Mouse (Mus musculus): Measurements from ENCODE around the gene Zfp345. TPM values are rescaled to one million over a fixed set of nuclear protein-coding genes. Genes with fewer than 3 reads are reported as not detected.
A peak's percentile ranks its signal among the peaks of the same experiment; 100 is the strongest.
"Not testable (repeated sequence)": the region's sequence is repeated elsewhere in the genome, so short reads cannot be mapped to it uniquely, and the experiment has no call there.

The Zfp345 gene
- polyA plus RNA-seq (2016; fragmentation: Nextera tagmentation; extraction: Ambion mirVana): 0.13 and 0.19 TPM in 2 replicates

DNA sequence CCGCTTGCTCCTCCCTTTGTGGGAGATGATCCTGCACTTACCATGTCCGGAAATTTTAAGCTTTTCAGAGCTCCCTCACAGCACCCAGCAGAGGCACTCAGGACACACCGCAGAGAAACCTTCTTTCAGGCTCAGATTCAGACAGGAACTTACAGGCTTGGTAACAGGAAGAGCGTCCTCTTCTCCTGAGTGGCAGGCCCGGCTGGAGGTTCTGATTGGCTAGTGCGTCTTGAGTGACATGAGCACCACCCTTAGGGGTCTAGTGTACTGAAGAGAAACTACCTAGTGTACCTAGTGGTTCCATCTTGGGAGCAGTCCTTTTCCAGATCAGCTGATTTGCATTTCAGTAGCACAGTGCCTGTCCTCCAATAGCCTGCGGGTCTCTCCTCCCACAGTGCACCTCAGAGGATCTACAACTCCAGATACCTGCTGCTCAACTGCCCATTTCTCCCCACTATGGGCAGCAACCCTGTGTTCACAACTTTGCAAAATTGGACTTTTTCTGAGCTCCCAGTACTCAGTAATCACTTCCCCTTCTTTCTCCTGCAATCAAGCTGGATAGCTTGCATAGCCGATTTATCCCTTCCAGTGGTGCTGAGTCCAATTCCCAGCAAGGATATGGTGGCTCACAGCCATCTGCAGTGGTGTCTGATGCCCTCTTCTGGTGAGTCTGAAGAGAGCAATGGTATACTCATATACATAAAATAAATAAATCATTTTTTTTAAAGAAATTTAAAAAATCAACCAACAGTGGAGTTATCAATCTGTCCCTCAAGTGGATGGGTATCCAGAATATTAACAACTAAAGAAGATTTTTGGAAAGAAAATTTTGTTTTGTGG, at the start of gene Zfp345:
Zfp345 (minus strand) TSS at position 153 of the 840 bp plus-strand sequence.
- not testable (repeated sequence) for H3K9ac ChIP-seq; H3K4me3 ChIP-seq; H3K4me2 ChIP-seq; H3K4me1 ChIP-seq; H3K36me3 ChIP-seq; H3K27me3 ChIP-seq (replicated peaks); H3K27ac ChIP-seq; H3K9me3 ChIP-seq (replicated peaks)
- WGBS (ENCODE audit: insufficient replicate concordance): 49% methylated on average over 8 of the region's 8 CpGs
- peak; percentile 65 for ATAC-seq

- Histone ChIP-seq H3K9ac (no peak overlapping the region), H3K4me3 (peak overlapping the region; percentile 38), H3K9me3 (replicated peaks) (no peaks in the 10 kb centered on the region), H3K36me3 (no peaks in the 10 kb centered on the region), H3K27me3 (replicated peaks) (peaks cover 33% of the 10 kb centered on the region), H3K27ac (no peak overlapping the region), H3K4me1 (0 out of 2 replicates have a peak, but pooled peaks cover 2% of the 10 kb centered on the region), H3K4me2 (peak overlapping the region; percentile 57)
- 0 out of 2 replicates have a peak, but pooled peaks have one; percentile 18 for ATAC-seq
- WGBS (ENCODE audit: insufficient replicate concordance): 8% methylated on average over 42 of the region's 42 CpGs
Measured at GRCm38 (mm10) chr2:150525703-150526207, 40.9 kb upstream of the Zfp345 start.

- H3K27me3 ChIP-seq (replicated peaks): no peaks in the 10 kb centered on the region
- no peak overlapping the region for H3K27ac ChIP-seq
- no peaks in the 10 kb centered on the region for H3K4me1 ChIP-seq
- H3K9me3 ChIP-seq (replicated peaks): no peaks in the 10 kb centered on the region
- no peak for ATAC-seq
- H3K9ac ChIP-seq: no peak overlapping the region
- no peaks in the 10 kb centered on the region for H3K36me3 ChIP-seq
- WGBS (ENCODE audit: insufficient replicate concordance): 38% methylated on average over 3 of the region's 3 CpGs
- H3K4me3 ChIP-seq: no peak overlapping the region
- H3K4me2 ChIP-seq: no peak overlapping the region
Measured at GRCm38 (mm10) chr2:150512837-150513236, 27.9 kb upstream of the Zfp345 start.

- not testable (repeated sequence) for H3K4me3 ChIP-seq; H3K27me3 ChIP-seq (replicated peaks); H3K36me3 ChIP-seq; H3K9me3 ChIP-seq (replicated peaks); ATAC-seq; H3K9ac ChIP-seq; H3K4me1 ChIP-seq; H3K27ac ChIP-seq
- H3K4me2 ChIP-seq: peak overlapping the region; percentile 43
- WGBS (ENCODE audit: insufficient replicate concordance): 34% methylated on average over 60 of the region's 60 CpGs
Measured at GRCm38 (mm10) chr2:150500124-150500973, 15.5 kb upstream of the Zfp345 start.

DNA sequence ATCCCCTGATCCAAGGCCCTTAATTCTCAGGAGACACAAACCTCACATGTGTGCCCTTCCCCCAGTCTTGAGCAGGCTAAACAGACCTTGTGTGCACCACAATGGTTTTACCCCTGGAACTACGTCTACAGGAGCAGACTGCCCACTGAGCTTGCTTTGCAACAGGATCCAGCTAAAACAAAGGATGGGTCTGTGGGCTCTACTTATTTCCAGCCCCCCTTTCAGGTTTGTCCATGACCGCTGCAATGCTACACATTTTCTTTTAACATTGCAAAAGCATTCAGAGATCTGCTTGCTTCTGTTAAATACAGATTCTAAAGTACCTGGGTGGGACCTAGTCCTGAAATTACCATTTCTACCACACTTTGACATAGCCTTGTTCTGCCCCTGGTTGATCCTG, 8.1 kb upstream of the Zfp345 start:
- H3K4me2 ChIP-seq: no peak overlapping the region
- H3K27me3 ChIP-seq (replicated peaks): no peaks in the 10 kb centered on the region
- no peak for ATAC-seq
- no peaks in the 10 kb centered on the region for H3K4me1 ChIP-seq
- H3K4me3 ChIP-seq: no peak overlapping the region
- 61% methylated on average over 2 of the region's 2 CpGs for WGBS (ENCODE audit: insufficient replicate concordance)
- H3K9me3 ChIP-seq (replicated peaks): peaks cover 5% of the 10 kb centered on the region; the same call in 1 of the 2 replicates
- no peak overlapping the region for H3K9ac ChIP-seq
- no peaks in the 10 kb centered on the region for H3K36me3 ChIP-seq
- no peak overlapping the region for H3K27ac ChIP-seq

- peak within 1 kb of the TSS; percentile 53; the same call in 1 of the 2 replicates for H3K9ac ChIP-seq
- under 1% methylated on average over 18 of the region's 18 CpGs for WGBS (ENCODE audit: insufficient replicate concordance)
Measured at GRCm38 (mm10) chr2:150451180-150451919, 33.5 kb downstream of the Zfp345 start, which contains the start of gene Zfp442. Gene Zfp442 (minus strand): TSS chr2:150451486.

GRCm38 (mm10) chr2:150439084-150439483, 45.8 kb downstream of the Zfp345 start:
- H3K4me1 ChIP-seq; H3K4me3 ChIP-seq; H3K27me3 ChIP-seq (replicated peaks); H3K27ac ChIP-seq; H3K9ac ChIP-seq; H3K4me2 ChIP-seq; H3K9me3 ChIP-seq (replicated peaks); H3K36me3 ChIP-seq: not testable (repeated sequence)
- 45% methylated on average over 1 of the region's 1 CpGs for WGBS (ENCODE audit: insufficient replicate concordance)
- peak; percentile 55 for ATAC-seq

More at GRCm38 (mm10) chr2:150451180-150451919, 33.5 kb downstream of the Zfp345 start, which contains the start of gene Zfp442:
- Histone ChIP-seq H3K27ac (peak within 1 kb of the TSS; percentile 40; the same call in 1 of the 2 replicates), H3K4me3 (peak within 1 kb of the TSS; percentile 57), H3K4me2 (peak within 1 kb of the TSS; percentile 59)
- not testable (repeated sequence) for H3K27me3 ChIP-seq (replicated peaks); H3K4me1 ChIP-seq; H3K36me3 ChIP-seq; H3K9me3 ChIP-seq (replicated peaks)
- ATAC-seq: peak; percentile 94

Other genes with a start within 250 kb of the Zfp345 start
- gene Gm21994, start 229.5 kb downstream of the Zfp345 start, polyA plus RNA-seq (2016; fragmentation: Nextera tagmentation; extraction: Ambion mirVana): 1.9 and 2.5 TPM in 2 replicates
- gene Gm14124, start 227.6 kb downstream of the Zfp345 start, polyA plus RNA-seq (2016; fragmentation: Nextera tagmentation; extraction: Ambion mirVana): not detected in 2 replicates
- 1.2 and 1.3 TPM in 2 replicates for gene Gm10130, start 161.4 kb downstream of the Zfp345 start, polyA plus RNA-seq (2016; fragmentation: Nextera tagmentation; extraction: Ambion mirVana)
- 1.5 and 1.8 TPM in 2 replicates for gene 3300002I08Rik, start 122.3 kb downstream of the Zfp345 start, polyA plus RNA-seq (2016; fragmentation: Nextera tagmentation; extraction: Ambion mirVana)
- 1.8 and 2.1 TPM in 2 replicates for gene Zfp442, start 33.6 kb downstream of the Zfp345 start, polyA plus RNA-seq (2016; fragmentation: Nextera tagmentation; extraction: Ambion mirVana)
- 3.6 and 3.7 TPM in 2 replicates for gene Cst7, start 85.3 kb upstream of the Zfp345 start, polyA plus RNA-seq (2016; fragmentation: Nextera tagmentation; extraction: Ambion mirVana)
- gene Apmap, start 123.5 kb upstream of the Zfp345 start, polyA plus RNA-seq (2016; fragmentation: Nextera tagmentation; extraction: Ambion mirVana): 28.2 and 28.6 TPM in 2 replicates
- gene Acss1, start 183.4 kb upstream of the Zfp345 start, polyA plus RNA-seq (2016; fragmentation: Nextera tagmentation; extraction: Ambion mirVana): 47.4 and 53.8 TPM in 2 replicates
- gene Vsx1, start 204.3 kb upstream of the Zfp345 start, polyA plus RNA-seq (2016; fragmentation: Nextera tagmentation; extraction: Ambion mirVana): not detected in 2 replicates